In the genomic region with DNA sequence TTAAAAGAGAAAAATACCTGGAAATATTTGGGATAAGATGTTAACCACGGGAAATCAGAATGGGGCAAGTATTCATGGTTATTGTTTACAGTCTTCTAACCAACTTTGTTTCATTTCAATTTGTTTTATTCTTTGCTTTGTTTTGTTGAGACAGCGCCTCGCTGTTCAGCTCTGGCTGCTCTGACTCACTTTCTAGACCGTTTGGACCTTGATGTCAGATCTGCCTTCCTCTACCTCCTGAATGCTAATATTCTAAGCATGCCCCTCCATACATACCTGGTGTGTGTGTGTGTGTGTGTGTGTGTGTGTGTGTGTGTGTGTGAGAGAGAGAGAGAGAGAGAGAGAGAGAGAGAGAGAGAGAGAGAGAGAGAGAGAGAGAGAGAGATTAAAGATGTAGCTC, we compare ENCODE assay signal across 11 mouse cellular contexts. TPM values are rescaled to one million over a fixed set of nuclear protein-coding genes. Genes with fewer than 3 reads are reported as not detected.
A peak's percentile ranks its signal among the peaks of the same experiment; 100 is the strongest.
DNase-seq lines count a peak whose midpoint lies in the region; ATAC-seq and TF ChIP-seq lines count a peak whose summit lies in the region.
"Had no signal": no experiment of that assay in that cellular context is flagged by ENCODE, and none has a peak within 500 bp of the region (broad histone marks: within the 10 kb centered on the region; RNA-seq: fewer than 3 reads in every experiment).

No protein-coding gene starts in this region.

- H3K36me3 ChIP-seq in heart, postnatal 0 days (replicated peaks; ENCODE audit: control insufficient read depth, insufficient read depth, low read length), result no peaks in the 10 kb centered on the region
- H3K36me3 ChIP-seq in forebrain, embryonic 15.5 days, result no peaks in the 10 kb centered on the region
- H3K36me3 ChIP-seq in midbrain, embryonic 11.5 days (ENCODE audit: control insufficient read depth, insufficient read depth, low read length), result no peaks in the 10 kb centered on the region
- H3K36me3 ChIP-seq: liver, embryonic 13.5 days had no signal

- H3K9me3 ChIP-seq in heart, postnatal 0 days (replicated peaks; ENCODE audit: control insufficient read depth, low read length), result 0 out of 2 replicates have a peak, but pooled peaks cover 4% of the 10 kb centered on the region
- H3K9me3 ChIP-seq in forebrain, embryonic 15.5 days, result no peaks in the 10 kb centered on the region
- no peaks in the 10 kb centered on the region for H3K9me3 ChIP-seq in midbrain, embryonic 11.5 days (ENCODE audit: control insufficient read depth, low read length)
- H3K9me3 ChIP-seq: liver, embryonic 13.5 days had no signal

- H3K4me2 ChIP-seq in heart, postnatal 0 days (ENCODE audit: low read depth, low read length), result peak overlapping the region; percentile 55
- H3K4me2 ChIP-seq in forebrain, embryonic 15.5 days (replicated peaks), result peak overlapping the region; percentile 17; the same call in 1 of the 2 replicates
- H3K4me2 ChIP-seq in midbrain, embryonic 11.5 days, result peak overlapping the region; percentile 27; the same call in 1 of the 2 replicates

- no peak overlapping the region for H3K27ac ChIP-seq in heart, postnatal 0 days (ENCODE audit: low read depth)
- no peak overlapping the region for H3K27ac ChIP-seq in forebrain, embryonic 15.5 days (replicated peaks)
- H3K27ac ChIP-seq in midbrain, embryonic 11.5 days (ENCODE audit: low read depth, low read length), result peak overlapping the region; percentile 7; the same call in 1 of the 2 replicates
- H3K27ac ChIP-seq: liver, embryonic 13.5 days had no signal

- H3K9ac ChIP-seq in heart, postnatal 0 days (replicated peaks; ENCODE audit: low read depth, low read length), result no peak overlapping the region
- no peak overlapping the region for H3K9ac ChIP-seq in forebrain, embryonic 15.5 days (replicated peaks)
- no peak overlapping the region; the same call in 1 of the 2 replicates for H3K9ac ChIP-seq in midbrain, embryonic 11.5 days (ENCODE audit: low read length)
- H3K9ac ChIP-seq: liver, embryonic 13.5 days had no signal

- no peak for ATAC-seq in heart, postnatal 0 days (ENCODE audit: insufficient read depth, low read depth)
- ATAC-seq in forebrain, embryonic 15.5 days (replicated peaks), result no peak
- ATAC-seq in midbrain, embryonic 11.5 days (ENCODE audit: low FRiP score), result no peak; the same call in 1 of the 2 replicates

- DNase-seq in heart, postnatal 0 days (ENCODE audit: low spot score), result no peak
- no peak for DNase-seq in heart, adult 9 months (ENCODE audit: low spot score in 2 of 2)
- DNase-seq in NIH3T3 (ENCODE audit: low read depth), result peak; percentile 25
- peak; percentile 87 for DNase-seq in midbrain, embryonic 11.5 days (ENCODE audit: low spot score, missing footprints)
- DNase-seq in testis, postnatal 10 days (ENCODE audit: low spot score), result no peak
- DNase-seq in cerebellum, postnatal 10 days, result no peak
- DNase-seq in retina, embryonic 14.5 days (ENCODE audit: low spot score), result no peak
- DNase-seq: liver, embryonic 13.5 days had no signal

- H3K4me1 ChIP-seq in heart, postnatal 0 days (ENCODE audit: control insufficient read depth, insufficient read depth), result no peaks in the 10 kb centered on the region
- H3K4me1 ChIP-seq in forebrain, embryonic 15.5 days, result peaks cover 17% of the 10 kb centered on the region
- peaks cover 11% of the 10 kb centered on the region for H3K4me1 ChIP-seq in midbrain, embryonic 11.5 days (ENCODE audit: control insufficient read depth, insufficient read depth, low read length)
- H3K4me1 ChIP-seq: liver, embryonic 13.5 days had no signal

- H3K4me3 ChIP-seq in heart, postnatal 0 days (ENCODE audit: low read depth, low read length), result 0 out of 2 replicates have a peak overlapping the region, but pooled peaks have one; percentile 31
- H3K4me3 ChIP-seq in forebrain, embryonic 15.5 days, result no peak overlapping the region
- no peak overlapping the region for H3K4me3 ChIP-seq in midbrain, embryonic 11.5 days (ENCODE audit: low read depth, low read length)
- H3K4me3 ChIP-seq: erythroblast, embryonic 14.5 days; liver, embryonic 13.5 days had no signal

- no peak for TF ChIP-seq CTCF in heart, postnatal 0 days (IDR thresholded peaks at IDR 0.05; ENCODE audit: low read depth)

- WGBS in heart, postnatal 0 days, result 62% methylated on average over 4 of the region's 4 CpGs
- 45% methylated on average over 4 of the region's 4 CpGs for WGBS in forebrain, embryonic 15.5 days
- 53% methylated on average over 4 of the region's 4 CpGs for WGBS in midbrain, embryonic 11.5 days

- H3K27me3 ChIP-seq in heart, postnatal 0 days (ENCODE audit: control insufficient read depth, insufficient read depth, low read length), result no peaks in the 10 kb centered on the region
- H3K27me3 ChIP-seq in forebrain, embryonic 15.5 days, result no peaks in the 10 kb centered on the region
- H3K27me3 ChIP-seq in midbrain, embryonic 11.5 days (ENCODE audit: control insufficient read depth, insufficient read depth, low read length), result no peaks in the 10 kb centered on the region
- H3K27me3 ChIP-seq: liver, embryonic 13.5 days had no signal

- no peak for TF ChIP-seq EP300 in heart, postnatal 0 days (IDR thresholded peaks at IDR 0.05; ENCODE audit: low read depth)

RNA-seq across cellular contexts. Expression of a gene that starts 41.5 kb away (rescaled TPM):
- not detected in 2 replicates for total RNA-seq in heart, postnatal 0 days (2014; rRNA removed; ENCODE audit: low replicate concordance)
- polyA plus RNA-seq in heart, postnatal 0 days (2015; fragmentation: Nextera tagmentation; extraction: Ambion mirVana), result 0.03 and 0.04 TPM in 2 replicates
- polyA plus RNA-seq in forebrain, embryonic 15.5 days (2015; fragmentation: Nextera tagmentation; extraction: Ambion mirVana), result 0.04 TPM in 2 replicates
- polyA plus RNA-seq in midbrain, embryonic 11.5 days (2014; fragmentation: Nextera tagmentation; extraction: Ambion mirVana), result 0.19 and 0.29 TPM in 2 replicates
- total RNA-seq: MEL had no signal
- polyA plus RNA-seq: erythroblast, embryonic 14.5 days; liver, embryonic 13.5 days had no signal

Comparison
In these comparisons a context has a peak if more than half of its experiments do, and no peak if none do; other contexts are left out.
1. DNase-seq: peak in NIH3T3 (single experiment) and midbrain, embryonic 11.5 days (single experiment); none in heart, postnatal 0 days (single experiment), heart, adult 9 months (0 of 2), testis, postnatal 10 days (single experiment), cerebellum, postnatal 10 days (0 of 2) and retina, embryonic 14.5 days (single experiment).
2. Peak in every context shown above with its lines, with median percentiles within 50 percentile points of each other: H3K4me2 ChIP-seq.